Mouse (Mus musculus) ES-E14 (cell line): Measurements from ENCODE around the gene Gng10.

ENCODE experiments used
- HCFC1 ChIP-seq: IDR thresholded peaks from 2 replicates; pipeline ENCODE4 v1.6.1; 2012; ENCODE audit warnings: low read length, inconsistent platforms, borderline replicate concordance; ENCODE audit not compliant: insufficient read depth
- MAFK ChIP-seq: IDR thresholded peaks from 2 replicates; pipeline ENCODE4 v1.6.1; 2014; ENCODE audit warnings: mild to moderate bottlenecking, low read depth, low read length, inconsistent platforms; ENCODE audit not compliant: insufficient read depth
- ZC3H11A ChIP-seq: IDR thresholded peaks from 2 replicates; pipeline ENCODE4 v1.6.1; 2012; ENCODE audit warnings: low read depth, mild to moderate bottlenecking, inconsistent platforms, low read length, borderline replicate concordance
- ZNF384 ChIP-seq: IDR thresholded peaks from 2 replicates; pipeline ENCODE4 v1.6.1; 2012; ENCODE audit warnings: low read depth, low read length, inconsistent platforms

DNA sequence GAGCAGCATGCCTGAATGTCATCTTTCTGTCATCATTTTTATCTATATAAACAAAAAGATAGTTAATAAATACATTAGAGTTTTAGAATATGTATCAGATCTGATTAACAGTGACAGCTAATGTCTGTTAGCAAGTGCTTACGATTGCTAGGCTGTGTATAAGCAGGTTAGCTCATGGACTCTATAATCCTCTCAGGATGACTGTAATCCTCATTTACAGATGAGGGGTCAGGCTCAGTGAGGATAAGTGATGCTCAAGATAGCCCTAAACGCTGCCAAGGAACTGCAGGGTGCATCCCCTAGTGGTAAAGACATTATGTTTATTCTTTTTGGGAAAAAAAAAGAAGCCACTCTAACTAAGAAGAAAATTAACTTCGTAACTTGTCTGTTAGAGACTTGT, 34.4 kb downstream of the Gng10 start:
- no peak for TF ChIP-seq MAFK
- no peak for TF ChIP-seq ZNF384
- no peak for TF ChIP-seq ZC3H11A
- TF ChIP-seq HCFC1: no peak
